In the genomic region with DNA sequence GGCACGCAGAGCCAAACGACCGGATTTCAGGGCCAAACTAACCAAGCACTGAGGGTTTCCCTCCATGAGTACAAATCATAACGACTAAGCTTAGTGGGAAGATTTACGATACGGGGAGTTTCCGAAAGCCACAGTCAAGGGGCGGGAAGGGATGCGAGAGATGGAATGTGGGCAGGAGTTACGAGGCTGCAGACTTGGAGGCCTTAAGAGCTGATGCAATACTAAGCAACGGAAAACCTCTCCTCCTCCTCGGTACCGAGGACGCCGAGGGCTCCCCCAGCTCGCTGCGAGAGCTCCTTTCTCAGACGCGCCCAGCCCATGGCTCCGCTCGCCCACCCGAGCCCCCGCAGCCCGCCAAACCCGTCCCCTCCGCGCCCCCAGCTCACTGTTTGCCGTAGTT, we compare ENCODE assay signal across 9 mouse cellular contexts. TPM values are rescaled to one million over a fixed set of nuclear protein-coding genes. Genes with fewer than 3 reads are reported as not detected.
DNase-seq lines count a peak whose midpoint lies in the region; ATAC-seq lines count a peak whose summit lies in the region.
"Had no signal": no experiment of that assay in that cellular context is flagged by ENCODE, and none has a peak within 500 bp of the region (broad histone marks: within the 10 kb centered on the region; RNA-seq: fewer than 3 reads in every experiment).

No protein-coding gene starts in this region.

- under 1% methylated on average over 28 of the region's 28 CpGs for WGBS in heart, embryonic 13.5 days
- WGBS in embryonic facial prominence, embryonic 13.5 days, result under 1% methylated on average over 28 of the region's 28 CpGs
- WGBS in intestine, embryonic 16.5 days, result under 1% methylated on average over 28 of the region's 28 CpGs
- WGBS in midbrain, embryonic 13.5 days, result 2% methylated on average over 24 of the region's 28 CpGs

- peak overlapping the region; percentile 88 for H3K4me2 ChIP-seq in heart, embryonic 13.5 days
- peak overlapping the region; percentile 71 for H3K4me2 ChIP-seq in embryonic facial prominence, embryonic 13.5 days
- H3K4me2 ChIP-seq in intestine, embryonic 16.5 days (ENCODE audit: low read depth, low read length), result peak overlapping the region; percentile 56
- peak overlapping the region; percentile 90 for H3K4me2 ChIP-seq in midbrain, embryonic 13.5 days (replicated peaks)

- H3K4me3 ChIP-seq in heart, embryonic 13.5 days, result peak overlapping the region; percentile 71
- peak overlapping the region; percentile 96 for H3K4me3 ChIP-seq in embryonic facial prominence, embryonic 13.5 days
- peak overlapping the region; percentile 96 for H3K4me3 ChIP-seq in intestine, embryonic 16.5 days (ENCODE audit: low read length)
- peak overlapping the region; percentile 98 for H3K4me3 ChIP-seq in midbrain, embryonic 13.5 days (replicated peaks)

- ATAC-seq in heart, embryonic 13.5 days (ENCODE audit: extremely low read depth, insufficient number of reproducible peaks, low FRiP score, low TSS enrichment), result no peak
- no peak for ATAC-seq in embryonic facial prominence, embryonic 13.5 days (ENCODE audit: insufficient number of reproducible peaks, insufficient read depth, low FRiP score, low TSS enrichment, low read depth)
- peak; percentile 43; the same call in 1 of the 2 replicates for ATAC-seq in intestine, embryonic 16.5 days
- ATAC-seq in midbrain, embryonic 13.5 days, result no peak; the same call in 1 of the 2 replicates

- no peak for DNase-seq in heart, postnatal 36 days
- DNase-seq in ES-CJ7 (ENCODE audit: low read depth, low spot score), result peak; percentile 35
- no peak for DNase-seq in right cerebral cortex, adult 2 months (ENCODE audit: low spot score in 2 of 2)
- DNase-seq in left cerebral cortex, postnatal 25 days (ENCODE audit: low spot score in 2 of 2), result no peak

- H3K9ac ChIP-seq in heart, embryonic 13.5 days, result peak overlapping the region; percentile 84
- H3K9ac ChIP-seq in embryonic facial prominence, embryonic 13.5 days, result peak overlapping the region; percentile 90
- peak overlapping the region; percentile 93 for H3K9ac ChIP-seq in intestine, embryonic 16.5 days (ENCODE audit: low read depth, low read length)
- H3K9ac ChIP-seq in midbrain, embryonic 13.5 days (replicated peaks), result peak overlapping the region; percentile 87

- H3K36me3 ChIP-seq in heart, embryonic 13.5 days, result peaks cover 42% of the 10 kb centered on the region
- peaks cover 40% of the 10 kb centered on the region for H3K36me3 ChIP-seq in embryonic facial prominence, embryonic 13.5 days
- peaks cover 21% of the 10 kb centered on the region for H3K36me3 ChIP-seq in intestine, embryonic 16.5 days (ENCODE audit: control insufficient read depth, insufficient read depth, low read length)
- H3K36me3 ChIP-seq in midbrain, embryonic 13.5 days, result peaks cover 41% of the 10 kb centered on the region

- no peaks in the 10 kb centered on the region for H3K9me3 ChIP-seq in heart, embryonic 13.5 days
- no peaks in the 10 kb centered on the region for H3K9me3 ChIP-seq in embryonic facial prominence, embryonic 13.5 days
- no peaks in the 10 kb centered on the region for H3K9me3 ChIP-seq in intestine, embryonic 16.5 days (ENCODE audit: control insufficient read depth, low read length)
- no peaks in the 10 kb centered on the region for H3K9me3 ChIP-seq in midbrain, embryonic 13.5 days

- H3K4me1 ChIP-seq in heart, embryonic 13.5 days, result peaks cover 8% of the 10 kb centered on the region
- H3K4me1 ChIP-seq in embryonic facial prominence, embryonic 13.5 days, result peaks cover 5% of the 10 kb centered on the region
- no peaks in the 10 kb centered on the region; the same call in 1 of the 2 replicates for H3K4me1 ChIP-seq in intestine, embryonic 16.5 days (ENCODE audit: control insufficient read depth, insufficient read depth, low read length)
- peaks cover 14% of the 10 kb centered on the region for H3K4me1 ChIP-seq in midbrain, embryonic 13.5 days (replicated peaks)

- intact Hi-C loops in heart, postnatal 36 days (cut with DNase I), result loop anchor here (2.0 kb wide), 1 partner anchor 79 kb away; the partner anchor contains the start of gene Tufm
- intact Hi-C loops in left cerebral cortex, postnatal 25 days (cut with DNase I), result loop anchor here (1.0 to 10.0 kb wide), 2 partner anchors 62 to 209 kb away; partner anchors contain the start of genes Atxn2l and Ypel3

- peak overlapping the region; percentile 73 for H3K27ac ChIP-seq in heart, embryonic 13.5 days (replicated peaks)
- H3K27ac ChIP-seq in embryonic facial prominence, embryonic 13.5 days, result peak overlapping the region; percentile 83
- H3K27ac ChIP-seq in intestine, embryonic 16.5 days (ENCODE audit: low read length), result peak overlapping the region; percentile 85
- H3K27ac ChIP-seq in midbrain, embryonic 13.5 days, result peak overlapping the region; percentile 75

- H3K27me3 ChIP-seq in heart, embryonic 13.5 days (replicated peaks), result no peaks in the 10 kb centered on the region
- no peaks in the 10 kb centered on the region for H3K27me3 ChIP-seq in embryonic facial prominence, embryonic 13.5 days
- no peaks in the 10 kb centered on the region for H3K27me3 ChIP-seq in intestine, embryonic 16.5 days (replicated peaks; ENCODE audit: control insufficient read depth, insufficient read depth, low read length)
- no peaks in the 10 kb centered on the region for H3K27me3 ChIP-seq in midbrain, embryonic 13.5 days

RNA-seq across cellular contexts. Expression of gene Eif3c, which starts 0.5 kb away (rescaled TPM):
- polyA plus RNA-seq in heart, embryonic 13.5 days (2015; fragmentation: Nextera tagmentation; extraction: Ambion mirVana), result 129 and 135 TPM in 2 replicates
- 100 to 1,000 TPM; 156 to 157 TPM for total RNA-seq in heart, postnatal 36 days (2021)
- polyA plus RNA-seq in embryonic facial prominence, embryonic 13.5 days (2015; fragmentation: Nextera tagmentation; extraction: Ambion mirVana), result 199 and 205 TPM in 2 replicates
- 180 and 194 TPM in 2 replicates for polyA plus RNA-seq in intestine, embryonic 16.5 days (2015; fragmentation: Nextera tagmentation; extraction: Ambion mirVana)
- 207 and 213 TPM in 2 replicates for polyA plus RNA-seq in midbrain, embryonic 13.5 days (2015; fragmentation: Nextera tagmentation; extraction: Ambion mirVana)
- total RNA-seq in left cerebral cortex, postnatal 25 days (2021), result 100 to 1,000 TPM; 176 to 188 TPM

RNA-seq across cellular contexts. Expression of gene Apobr, which starts 19.0 kb away (rescaled TPM):
- 0.15 and 0.33 TPM in 2 replicates for polyA plus RNA-seq in heart, embryonic 13.5 days (2015; fragmentation: Nextera tagmentation; extraction: Ambion mirVana)
- under 1 TPM; 0.41 to 0.53 TPM for total RNA-seq in heart, postnatal 36 days (2021)
- polyA plus RNA-seq in embryonic facial prominence, embryonic 13.5 days (2015; fragmentation: Nextera tagmentation; extraction: Ambion mirVana), result 0.59 and 0.65 TPM in 2 replicates
- 0.65 and 1.5 TPM in 2 replicates for polyA plus RNA-seq in intestine, embryonic 16.5 days (2015; fragmentation: Nextera tagmentation; extraction: Ambion mirVana)
- 0.21 and 0.69 TPM in 2 replicates for polyA plus RNA-seq in midbrain, embryonic 13.5 days (2015; fragmentation: Nextera tagmentation; extraction: Ambion mirVana)
- under 1 TPM; 0.39 to 0.53 TPM for total RNA-seq in left cerebral cortex, postnatal 25 days (2021)

RNA-seq across cellular contexts. Expression of gene Cln3, which starts 19.9 kb away (rescaled TPM):
- 19.4 and 22.1 TPM in 2 replicates for polyA plus RNA-seq in heart, embryonic 13.5 days (2015; fragmentation: Nextera tagmentation; extraction: Ambion mirVana)
- 10 to 100 TPM; 14.8 to 16.3 TPM for total RNA-seq in heart, postnatal 36 days (2021)
- polyA plus RNA-seq in embryonic facial prominence, embryonic 13.5 days (2015; fragmentation: Nextera tagmentation; extraction: Ambion mirVana), result 34.0 and 37.9 TPM in 2 replicates
- polyA plus RNA-seq in intestine, embryonic 16.5 days (2015; fragmentation: Nextera tagmentation; extraction: Ambion mirVana), result 44.7 and 54.7 TPM in 2 replicates
- 27.7 and 28.8 TPM in 2 replicates for polyA plus RNA-seq in midbrain, embryonic 13.5 days (2015; fragmentation: Nextera tagmentation; extraction: Ambion mirVana)
- 10 to 100 TPM; 21.3 to 35.1 TPM for total RNA-seq in left cerebral cortex, postnatal 25 days (2021)

RNA-seq across cellular contexts. Expression of gene Il27, which starts 29.0 kb away (rescaled TPM):
- polyA plus RNA-seq in heart, embryonic 13.5 days (2015; fragmentation: Nextera tagmentation; extraction: Ambion mirVana), result not detected in 2 replicates
- not detected for total RNA-seq in heart, postnatal 36 days (2021)
- not detected in 2 replicates for polyA plus RNA-seq in embryonic facial prominence, embryonic 13.5 days (2015; fragmentation: Nextera tagmentation; extraction: Ambion mirVana)
- polyA plus RNA-seq in intestine, embryonic 16.5 days (2015; fragmentation: Nextera tagmentation; extraction: Ambion mirVana), result not detected in 2 replicates
- polyA plus RNA-seq in midbrain, embryonic 13.5 days (2015; fragmentation: Nextera tagmentation; extraction: Ambion mirVana), result not detected in 2 replicates
- not detected for total RNA-seq in left cerebral cortex, postnatal 25 days (2021)
- polyA plus RNA-seq: brain, embryonic 14.5 days had no signal
